Mouse (Mus musculus) olfactory bulb, adult 2 months (tissue): ENCODE data around the gene Lsamp.

Experiments
- CTCF ChIP-seq: fragments of 200-500 bp; IDR thresholded peaks from 2 replicates; pipeline ENCODE4 v1.5.1; 2012; ENCODE audit warnings: low read depth, mild to moderate bottlenecking, low read length, moderate library complexity; ENCODE audit not compliant: insufficient read depth
- POLR2A ChIP-seq: fragments of 200-500 bp; IDR thresholded peaks from 2 replicates; pipeline ENCODE4 v1.6.1; 2012; ENCODE audit warnings: mild to moderate bottlenecking, low read depth, low read length, moderate library complexity; ENCODE audit not compliant: insufficient read depth

DNA sequence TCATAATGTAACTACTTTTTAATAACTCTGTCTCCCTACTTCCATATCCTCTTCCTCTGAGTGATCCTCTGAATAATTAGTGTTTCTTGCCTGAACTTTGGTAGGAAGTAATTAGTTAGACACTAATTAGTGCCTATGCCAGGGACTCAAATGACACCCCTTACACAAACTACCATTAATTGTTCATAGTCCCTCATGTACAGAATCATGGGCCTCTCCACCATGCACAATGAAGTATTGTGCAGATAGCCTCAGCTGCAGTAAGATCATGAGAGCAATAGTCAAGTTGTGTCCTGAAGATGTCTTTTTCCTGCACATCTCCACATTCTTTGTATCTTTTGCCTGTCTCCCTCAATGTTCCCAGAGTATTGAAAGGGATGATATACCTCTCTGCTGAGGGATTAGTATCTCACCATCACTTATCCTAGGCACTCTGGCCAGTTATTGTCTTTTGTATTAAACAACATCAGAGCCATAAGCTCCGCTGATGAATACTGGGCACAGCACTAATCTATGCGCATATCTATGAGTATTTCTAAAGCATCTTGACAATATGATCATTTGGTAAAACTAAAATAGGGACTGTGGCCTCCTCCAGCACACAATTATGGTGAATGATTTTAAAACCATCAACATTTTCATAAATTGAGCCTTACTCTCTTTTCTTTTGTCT is 1292.0 kb downstream of the Lsamp start:
- TF ChIP-seq POLR2A, result no peak
- no peak for TF ChIP-seq CTCF
